Mouse (Mus musculus): Measurements from ENCODE around the gene Skor1. TPM values are rescaled to one million over a fixed set of nuclear protein-coding genes. Genes with fewer than 3 reads are reported as not detected.
A peak's percentile ranks its signal among the peaks of the same experiment; 100 is the strongest.

The Skor1 gene
- polyA plus RNA-seq, 1 experiment from 2014 or later: 6.6 TPM

GRCm38 (mm10) chr9:63109782-63110087 lies 39.0 kb downstream of the Skor1 start:
- Histone ChIP-seq H3K36me3 (ENCODE audit: control insufficient read depth, insufficient read depth, low read length) (no peaks in the 10 kb centered on the region), H3K4me2 (replicated peaks; ENCODE audit: low read depth, low read length) (no peak overlapping the region; the same call in 1 of the 2 replicates), H3K4me1 (replicated peaks; ENCODE audit: control insufficient read depth, insufficient read depth, low read length) (no peaks in the 10 kb centered on the region; the same call in 1 of the 2 replicates), H3K27me3 (ENCODE audit: control insufficient read depth, insufficient read depth, low read length) (no peaks in the 10 kb centered on the region), H3K27ac (ENCODE audit: low read depth, low read length) (no peak overlapping the region), H3K9me3 (ENCODE audit: control insufficient read depth, low read length) (no peaks in the 10 kb centered on the region), H3K9ac (ENCODE audit: low read depth, low read length) (no peak overlapping the region), H3K4me3 (ENCODE audit: low read depth, low read length) (no peak overlapping the region)
- DNase-seq (ENCODE audit: low spot score) (peak; percentile 12), ATAC-seq (ENCODE audit: low FRiP score) (no peak)
- WGBS: 56% methylated on average over 2 of the region's 2 CpGs

- Histone ChIP-seq H3K4me2 (replicated peaks; ENCODE audit: low read depth, low read length) (peak overlapping the region; percentile 76), H3K27ac (ENCODE audit: low read depth, low read length) (peak overlapping the region; percentile 67), H3K9ac (ENCODE audit: low read depth, low read length) (peak overlapping the region; percentile 72), H3K27me3 (ENCODE audit: control insufficient read depth, insufficient read depth, low read length) (no peaks in the 10 kb centered on the region), H3K36me3 (ENCODE audit: control insufficient read depth, insufficient read depth, low read length) (no peaks in the 10 kb centered on the region), H3K4me3 (ENCODE audit: low read depth, low read length) (peak overlapping the region; percentile 39), H3K9me3 (ENCODE audit: control insufficient read depth, low read length) (no peaks in the 10 kb centered on the region), H3K4me1 (replicated peaks; ENCODE audit: control insufficient read depth, insufficient read depth, low read length) (no peaks in the 10 kb centered on the region; the same call in 1 of the 2 replicates)
- ATAC-seq (ENCODE audit: low FRiP score): peak; percentile 63
- 4% methylated on average over 34 of the region's 34 CpGs for WGBS
- DNase-seq (ENCODE audit: low spot score): peak; percentile 83
These were observed 39.6 kb downstream of the Skor1 start for GRCm38 (mm10) chr9:63109020-63109781.

DNA sequence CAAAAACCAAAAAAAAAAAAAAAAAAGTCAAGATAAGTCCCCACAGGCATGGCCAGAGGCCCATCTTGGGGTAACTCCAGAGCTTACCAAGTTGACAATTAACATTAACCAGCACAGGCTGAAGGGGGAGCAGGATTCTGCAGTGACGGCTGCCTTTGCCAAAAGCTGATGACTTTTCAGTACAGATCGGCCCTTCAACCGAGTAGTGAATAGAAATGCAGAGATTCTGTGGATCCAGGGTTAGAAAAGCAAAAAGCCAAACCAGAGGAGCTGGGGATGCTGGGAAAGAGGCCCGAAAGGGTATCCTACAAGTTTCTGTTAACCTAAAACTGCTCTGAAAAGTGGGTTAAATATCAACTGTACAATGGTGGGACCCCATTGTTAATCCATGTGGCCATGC lies 40.2 kb downstream of the Skor1 start:
- ATAC-seq (ENCODE audit: low FRiP score): no peak
- H3K9ac ChIP-seq (ENCODE audit: low read depth, low read length): peak overlapping the region; percentile 72
- peak overlapping the region; percentile 76 for H3K4me2 ChIP-seq (replicated peaks; ENCODE audit: low read depth, low read length)
- H3K4me1 ChIP-seq (replicated peaks; ENCODE audit: control insufficient read depth, insufficient read depth, low read length): no peaks in the 10 kb centered on the region; the same call in 1 of the 2 replicates
- WGBS: 45% methylated on average over 4 of the region's 4 CpGs
- no peaks in the 10 kb centered on the region for H3K27me3 ChIP-seq (ENCODE audit: control insufficient read depth, insufficient read depth, low read length)
- peak overlapping the region; percentile 67; the same call in 1 of the 2 replicates for H3K27ac ChIP-seq (ENCODE audit: low read depth, low read length)
- peak overlapping the region; percentile 39 for H3K4me3 ChIP-seq (ENCODE audit: low read depth, low read length)
- H3K9me3 ChIP-seq (ENCODE audit: control insufficient read depth, low read length): no peaks in the 10 kb centered on the region
- H3K36me3 ChIP-seq (ENCODE audit: control insufficient read depth, insufficient read depth, low read length): no peaks in the 10 kb centered on the region
- DNase-seq (ENCODE audit: low spot score): no peak

DNA sequence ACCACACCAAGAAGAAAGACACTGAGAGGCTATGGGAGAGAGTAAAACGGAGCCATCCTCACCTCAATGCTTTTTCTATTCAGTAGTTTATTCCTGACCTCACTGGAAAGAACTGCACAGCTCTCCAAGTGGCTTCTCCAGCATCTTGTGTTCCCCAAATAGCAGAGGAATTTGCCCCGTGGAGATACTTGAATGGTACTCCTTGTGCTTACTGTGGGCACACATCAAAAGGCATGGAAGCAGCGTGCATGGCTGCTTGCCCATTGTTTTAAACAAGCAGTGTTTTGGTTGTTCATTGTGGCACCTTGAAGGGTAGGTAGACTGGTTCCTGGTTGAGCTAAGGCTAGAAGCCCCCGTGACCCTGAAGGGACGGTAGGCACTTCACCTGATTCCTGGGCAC lies 48.1 kb downstream of the Skor1 start:
- Histone ChIP-seq H3K4me1 (replicated peaks; ENCODE audit: control insufficient read depth, insufficient read depth, low read length) (no peaks in the 10 kb centered on the region), H3K9me3 (ENCODE audit: control insufficient read depth, low read length) (no peaks in the 10 kb centered on the region), H3K9ac (ENCODE audit: low read depth, low read length) (no peak overlapping the region), H3K27me3 (ENCODE audit: control insufficient read depth, insufficient read depth, low read length) (no peaks in the 10 kb centered on the region), H3K36me3 (ENCODE audit: control insufficient read depth, insufficient read depth, low read length) (no peaks in the 10 kb centered on the region), H3K27ac (ENCODE audit: low read depth, low read length) (no peak overlapping the region), H3K4me2 (replicated peaks; ENCODE audit: low read depth, low read length) (no peak overlapping the region), H3K4me3 (ENCODE audit: low read depth, low read length) (no peak overlapping the region)
- WGBS: 79% methylated on average over 5 of the region's 5 CpGs
- ATAC-seq (ENCODE audit: low FRiP score) (no peak), DNase-seq (ENCODE audit: low spot score) (no peak)

DNA sequence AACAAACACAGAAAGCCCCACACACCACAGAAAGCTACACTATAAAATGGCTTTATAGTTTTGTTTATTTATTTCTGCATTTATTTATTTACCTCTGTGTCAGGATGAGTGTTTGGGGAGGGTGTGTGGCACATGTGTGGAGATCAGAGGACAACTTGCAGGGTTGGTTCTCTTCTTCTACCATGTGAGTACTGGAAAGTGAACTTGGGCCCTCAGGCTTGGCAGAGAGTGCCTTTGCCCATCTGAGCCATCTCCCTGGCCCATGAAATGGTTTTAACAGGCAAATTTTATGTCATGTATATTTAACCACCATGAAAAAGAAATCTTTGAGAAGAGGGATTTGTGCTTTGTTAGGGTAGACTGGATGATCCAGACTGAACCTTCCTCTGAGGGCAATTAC lies 48.9 kb downstream of the Skor1 start:
- Histone ChIP-seq H3K4me1 (replicated peaks; ENCODE audit: control insufficient read depth, insufficient read depth, low read length) (no peaks in the 10 kb centered on the region), H3K27me3 (ENCODE audit: control insufficient read depth, insufficient read depth, low read length) (no peaks in the 10 kb centered on the region), H3K9ac (ENCODE audit: low read depth, low read length) (no peak overlapping the region), H3K36me3 (ENCODE audit: control insufficient read depth, insufficient read depth, low read length) (no peaks in the 10 kb centered on the region), H3K27ac (ENCODE audit: low read depth, low read length) (no peak overlapping the region), H3K4me3 (ENCODE audit: low read depth, low read length) (no peak overlapping the region), H3K4me2 (replicated peaks; ENCODE audit: low read depth, low read length) (no peak overlapping the region), H3K9me3 (ENCODE audit: control insufficient read depth, low read length) (no peaks in the 10 kb centered on the region)
- no peak for ATAC-seq (ENCODE audit: low FRiP score)
- no peak for DNase-seq (ENCODE audit: low spot score)

DNA sequence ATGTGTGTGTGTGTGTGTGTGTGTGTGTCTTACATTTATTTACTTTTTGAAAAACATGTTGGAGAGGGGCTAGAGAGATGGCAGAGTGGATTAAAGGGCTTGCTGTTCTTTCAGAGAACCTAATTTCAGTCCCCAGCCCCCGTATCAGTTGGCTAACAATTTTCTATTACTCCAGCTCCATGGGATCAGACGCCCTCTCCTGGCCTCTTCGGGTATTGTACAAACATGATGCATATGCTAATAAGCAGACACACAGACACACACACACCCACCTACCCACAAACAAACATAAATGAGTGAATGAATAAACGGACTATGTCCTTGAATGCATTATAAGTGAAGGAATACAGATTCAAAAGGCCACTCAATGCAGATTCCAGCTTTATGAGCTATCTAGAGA lies 49.4 kb downstream of the Skor1 start:
- no peak for DNase-seq (ENCODE audit: low spot score)
- H3K27me3 ChIP-seq (ENCODE audit: control insufficient read depth, insufficient read depth, low read length): no peaks in the 10 kb centered on the region
- no peaks in the 10 kb centered on the region for H3K4me1 ChIP-seq (replicated peaks; ENCODE audit: control insufficient read depth, insufficient read depth, low read length)
- no peaks in the 10 kb centered on the region for H3K36me3 ChIP-seq (ENCODE audit: control insufficient read depth, insufficient read depth, low read length)
- ATAC-seq (ENCODE audit: low FRiP score): no peak
- H3K4me3 ChIP-seq (ENCODE audit: low read depth, low read length): no peak overlapping the region
- no peak overlapping the region for H3K27ac ChIP-seq (ENCODE audit: low read depth, low read length)
- H3K4me2 ChIP-seq (replicated peaks; ENCODE audit: low read depth, low read length): no peak overlapping the region
- WGBS: 91% methylated on average over 4 of the region's 4 CpGs
- no peak overlapping the region for H3K9ac ChIP-seq (ENCODE audit: low read depth, low read length)
- H3K9me3 ChIP-seq (ENCODE audit: control insufficient read depth, low read length): no peaks in the 10 kb centered on the region

DNA sequence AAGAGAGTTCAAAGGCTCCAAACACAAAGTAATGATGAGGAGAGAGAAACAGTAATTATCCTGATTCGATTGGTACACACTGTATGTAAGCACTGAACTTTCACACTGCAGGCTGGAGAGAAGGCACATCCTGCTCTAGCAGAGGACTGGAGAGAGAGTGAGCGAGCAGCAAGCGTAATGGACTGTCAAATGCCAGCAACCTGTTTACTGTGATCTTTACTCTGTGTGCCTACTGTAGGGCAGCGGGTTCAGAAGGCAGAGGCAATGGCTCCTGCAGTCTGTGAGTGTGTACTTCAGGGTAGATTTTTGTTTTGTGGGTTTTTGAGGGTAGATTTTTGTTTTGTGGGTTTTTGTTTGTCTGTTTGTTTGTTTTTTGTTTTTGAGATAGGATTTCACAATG lies 49.9 kb downstream of the Skor1 start:
- Histone ChIP-seq H3K27me3 (ENCODE audit: control insufficient read depth, insufficient read depth, low read length) (no peaks in the 10 kb centered on the region), H3K9ac (ENCODE audit: low read depth, low read length) (no peak overlapping the region), H3K4me2 (replicated peaks; ENCODE audit: low read depth, low read length) (no peak overlapping the region), H3K27ac (ENCODE audit: low read depth, low read length) (no peak overlapping the region), H3K36me3 (ENCODE audit: control insufficient read depth, insufficient read depth, low read length) (no peaks in the 10 kb centered on the region), H3K4me1 (replicated peaks; ENCODE audit: control insufficient read depth, insufficient read depth, low read length) (no peaks in the 10 kb centered on the region), H3K4me3 (ENCODE audit: low read depth, low read length) (no peak overlapping the region), H3K9me3 (ENCODE audit: control insufficient read depth, low read length) (no peaks in the 10 kb centered on the region)
- WGBS: 87% methylated on average over 4 of the region's 4 CpGs
- DNase-seq (ENCODE audit: low spot score) (no peak), ATAC-seq (ENCODE audit: low FRiP score) (no peak)

DNA sequence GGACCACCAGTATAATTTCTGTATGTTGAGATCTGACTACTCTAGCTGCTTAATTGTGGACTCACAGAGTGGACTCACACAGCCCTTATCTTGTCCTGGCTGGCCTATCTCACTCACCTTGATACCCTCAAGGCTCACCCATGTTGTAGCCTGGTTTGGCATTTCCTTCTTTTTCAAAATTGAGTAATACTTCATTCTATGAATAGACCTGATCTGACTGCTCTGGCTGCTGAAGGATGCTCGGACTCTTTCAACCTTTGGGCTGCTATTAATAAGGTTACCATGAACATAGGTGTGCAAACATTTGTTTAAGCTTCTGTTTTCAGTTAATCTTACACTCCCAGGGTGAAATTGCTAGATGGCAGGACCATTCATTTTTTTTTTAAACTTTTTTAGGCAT lies 51.6 kb downstream of the Skor1 start:
- DNase-seq (ENCODE audit: low spot score): no peak
- 89% methylated on average over 1 of the region's 1 CpGs for WGBS
- ATAC-seq (ENCODE audit: low FRiP score): no peak

GRCm38 (mm10) chr9:63094030-63094429 lies 54.7 kb downstream of the Skor1 start:
- Histone ChIP-seq H3K9ac (ENCODE audit: low read depth, low read length) (no peak overlapping the region), H3K9me3 (ENCODE audit: control insufficient read depth, low read length) (no peaks in the 10 kb centered on the region), H3K36me3 (ENCODE audit: control insufficient read depth, insufficient read depth, low read length) (no peaks in the 10 kb centered on the region), H3K4me2 (replicated peaks; ENCODE audit: low read depth, low read length) (no peak overlapping the region), H3K4me1 (replicated peaks; ENCODE audit: control insufficient read depth, insufficient read depth, low read length) (peaks cover 5% of the 10 kb centered on the region; the same call in 1 of the 2 replicates), H3K4me3 (ENCODE audit: low read depth, low read length) (no peak overlapping the region), H3K27me3 (ENCODE audit: control insufficient read depth, insufficient read depth, low read length) (no peaks in the 10 kb centered on the region), H3K27ac (ENCODE audit: low read depth, low read length) (no peak overlapping the region)
- no peak for ATAC-seq (ENCODE audit: low FRiP score)
- DNase-seq (ENCODE audit: low spot score): no peak
- WGBS: 93% methylated on average over 1 of the region's 1 CpGs

More for the DNA sequence above, 51.6 kb downstream of the Skor1 start:
- Histone ChIP-seq H3K4me3 (ENCODE audit: low read depth, low read length) (no peak overlapping the region), H3K36me3 (ENCODE audit: control insufficient read depth, insufficient read depth, low read length) (no peaks in the 10 kb centered on the region), H3K4me1 (replicated peaks; ENCODE audit: control insufficient read depth, insufficient read depth, low read length) (0 out of 2 replicates have a peak, but pooled peaks cover 3% of the 10 kb centered on the region), H3K27me3 (ENCODE audit: control insufficient read depth, insufficient read depth, low read length) (no peaks in the 10 kb centered on the region), H3K27ac (ENCODE audit: low read depth, low read length) (no peak overlapping the region), H3K4me2 (replicated peaks; ENCODE audit: low read depth, low read length) (no peak overlapping the region), H3K9ac (ENCODE audit: low read depth, low read length) (no peak overlapping the region), H3K9me3 (ENCODE audit: control insufficient read depth, low read length) (no peaks in the 10 kb centered on the region)
